Mouse (Mus musculus): ENCODE measurements around the gene Vdac2. TPM values are rescaled to one million over a fixed set of nuclear protein-coding genes. Genes with fewer than 3 reads are reported as not detected.

Gene Vdac2
- polyA plus RNA-seq, 3 experiments from 2014 or later: 242 to 259 (median 244) TPM

DNA sequence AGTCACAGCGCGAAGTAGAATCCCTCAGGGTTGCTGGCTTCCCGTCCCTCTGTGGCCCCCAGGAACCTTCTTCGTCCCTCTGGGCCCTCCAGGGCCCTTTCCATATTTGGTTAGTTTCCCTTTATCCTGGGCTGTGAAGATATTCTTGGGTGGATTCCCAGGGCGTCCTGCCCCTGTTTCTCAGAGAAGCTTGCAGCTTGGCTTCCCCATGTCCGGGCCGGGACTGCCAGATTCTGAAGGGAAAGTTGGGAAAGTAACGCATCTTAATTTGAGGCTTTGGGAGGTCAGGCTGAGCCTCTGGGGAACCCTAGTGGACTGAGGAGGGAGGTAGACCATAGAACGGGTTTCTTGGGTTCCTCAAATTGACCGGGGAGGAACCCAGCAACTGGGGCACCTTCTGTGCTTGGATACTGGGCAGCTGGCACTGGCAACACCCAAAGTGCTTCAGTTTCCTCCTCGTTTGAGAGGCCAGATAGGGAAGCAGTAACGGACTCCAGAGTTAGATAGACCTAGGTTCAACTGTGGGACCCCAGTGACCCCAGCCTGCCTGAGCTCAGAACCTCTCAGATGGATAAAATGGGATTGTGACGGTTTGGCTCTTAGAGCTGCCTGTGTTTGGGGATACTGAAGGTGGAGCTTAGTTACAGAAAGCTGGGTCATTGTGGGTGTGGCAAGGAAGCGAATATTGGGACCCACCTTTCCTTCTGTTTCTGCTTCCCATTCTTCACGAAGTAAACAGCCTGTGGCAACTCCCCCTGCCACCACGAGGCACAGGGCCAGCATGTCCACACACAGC is 27.2 kb downstream of the Vdac2 start:
- no peak for ATAC-seq

DNA sequence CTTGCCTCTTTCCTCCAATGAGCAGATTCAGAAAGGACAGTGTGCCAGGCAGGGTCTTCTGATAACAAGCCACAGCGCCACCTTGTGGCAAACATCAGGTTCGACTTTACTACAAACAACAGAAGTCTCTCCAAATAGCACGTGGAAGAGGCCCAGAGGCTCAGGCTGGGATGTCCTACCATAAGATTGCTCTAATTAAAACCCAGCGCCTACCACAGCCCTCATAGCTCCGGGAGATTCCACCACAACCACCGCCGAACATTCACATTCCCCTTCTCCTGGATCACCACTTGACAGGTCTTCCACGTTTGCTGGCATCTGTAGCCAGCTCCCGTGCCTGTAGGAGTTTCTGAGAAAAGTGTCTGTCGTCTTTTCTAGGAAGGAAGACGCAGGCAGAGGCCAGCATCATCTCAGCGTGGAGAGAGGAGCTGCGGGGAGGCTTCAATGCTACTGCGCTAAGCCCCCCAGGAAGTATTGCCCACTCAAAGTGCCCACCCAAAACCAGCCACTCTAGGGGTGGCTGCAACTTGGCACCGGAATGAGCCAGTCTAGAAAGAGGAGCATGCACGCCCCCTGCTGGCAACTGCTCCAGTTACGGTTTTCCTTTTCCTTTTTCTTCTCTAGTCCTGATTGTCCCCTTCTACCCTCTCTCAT is 28.5 kb downstream of the Vdac2 start:
- peak; percentile 71 for ATAC-seq

DNA sequence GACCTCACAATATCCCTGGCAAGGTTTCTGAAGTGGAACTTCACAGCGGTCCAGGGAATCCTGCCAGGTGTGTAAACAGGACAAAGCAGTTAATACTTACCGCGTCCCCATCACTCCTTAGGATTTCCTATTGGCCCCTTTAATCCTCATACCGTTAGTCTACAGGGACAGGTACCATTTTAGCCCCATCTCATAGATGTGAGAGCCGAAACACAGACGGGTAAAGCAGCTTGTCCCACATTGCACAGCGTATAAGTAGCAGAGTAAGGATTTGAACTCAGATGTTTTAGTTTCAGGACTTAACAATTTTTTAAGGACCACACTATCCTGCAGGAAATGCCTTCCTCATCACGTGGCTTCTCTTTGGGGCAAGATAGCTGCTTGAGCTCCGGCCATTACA is 29.2 kb downstream of the Vdac2 start:
- ATAC-seq: no peak

DNA sequence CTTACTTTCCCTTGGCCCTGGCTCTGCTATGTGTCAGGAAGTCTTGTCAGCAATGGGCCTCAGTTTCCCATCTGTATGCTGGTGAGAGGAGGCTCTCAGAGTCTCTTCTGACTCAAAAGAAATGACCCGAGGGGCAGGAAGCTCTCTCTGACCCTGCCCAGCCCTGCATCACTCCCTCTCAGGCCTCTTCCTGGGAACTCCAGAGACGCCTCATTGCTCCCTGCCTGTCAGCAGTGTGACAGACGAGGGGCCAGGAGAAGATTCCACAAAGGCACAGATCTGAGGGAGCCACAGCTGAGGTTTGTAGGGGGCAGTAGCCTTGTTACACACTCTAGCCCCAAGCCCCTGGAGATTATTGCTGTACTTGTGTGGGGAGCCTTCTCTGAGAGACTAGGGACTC is 30.9 kb downstream of the Vdac2 start:
- no peak for ATAC-seq

DNA sequence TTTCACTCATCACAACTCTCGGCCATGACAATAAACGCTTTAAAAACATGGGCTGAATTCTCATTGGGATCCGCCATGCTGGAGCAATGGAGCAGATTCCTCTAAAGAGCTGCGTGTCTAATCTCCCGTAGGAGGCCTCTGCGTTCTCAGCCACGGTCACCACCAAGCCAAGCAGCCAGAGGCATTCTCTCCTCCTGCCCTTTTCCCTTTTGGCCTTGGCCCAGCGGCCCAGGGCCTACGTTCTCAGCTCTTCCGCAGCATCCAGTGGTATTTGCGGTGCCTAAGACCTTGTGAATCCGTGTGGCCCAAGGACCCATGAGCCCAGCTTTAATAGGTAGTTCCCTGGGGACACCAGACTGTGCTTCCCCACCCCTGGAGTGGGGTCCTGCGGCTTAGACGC is 31.8 kb downstream of the Vdac2 start:
- ATAC-seq: no peak

DNA sequence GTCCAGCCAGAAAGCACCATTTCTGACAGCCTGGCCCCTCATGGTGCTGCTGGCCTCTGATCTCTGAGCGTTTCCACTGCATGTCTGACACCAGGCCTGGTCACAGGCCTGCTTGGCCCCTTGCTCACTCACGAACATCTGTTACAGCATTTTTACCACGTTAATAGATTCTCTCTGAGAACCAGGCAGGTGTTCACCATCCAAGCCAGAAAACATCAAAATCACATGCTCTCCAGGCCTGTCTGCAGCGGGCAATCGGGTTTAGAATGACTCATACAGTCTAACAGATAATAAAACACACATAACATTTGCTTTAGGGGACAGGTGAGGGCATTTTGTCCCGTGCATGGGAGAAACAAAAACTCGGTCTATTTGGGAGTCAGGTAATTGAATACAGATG is 41.3 kb downstream of the Vdac2 start:
- no peak for ATAC-seq

DNA sequence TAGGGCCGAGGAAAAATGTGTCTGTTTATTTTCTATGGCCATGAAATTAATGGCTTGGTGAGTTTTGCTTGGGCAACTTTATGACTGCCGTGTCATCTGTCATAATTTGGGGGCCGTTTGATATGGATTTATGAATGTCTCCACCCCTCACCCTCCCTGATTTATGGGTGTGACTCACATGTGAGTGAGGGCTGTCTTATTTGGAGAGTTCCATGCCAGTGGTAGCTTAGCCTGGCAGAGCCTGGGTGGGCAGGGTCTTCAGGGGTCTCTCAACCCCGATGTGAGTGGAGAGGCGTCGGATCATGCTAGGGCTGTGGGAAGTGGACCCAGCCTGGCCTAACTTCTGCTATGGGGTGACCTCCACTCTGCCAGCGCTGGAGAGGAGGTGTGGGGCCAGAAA is 41.8 kb downstream of the Vdac2 start:
- no peak for ATAC-seq

DNA sequence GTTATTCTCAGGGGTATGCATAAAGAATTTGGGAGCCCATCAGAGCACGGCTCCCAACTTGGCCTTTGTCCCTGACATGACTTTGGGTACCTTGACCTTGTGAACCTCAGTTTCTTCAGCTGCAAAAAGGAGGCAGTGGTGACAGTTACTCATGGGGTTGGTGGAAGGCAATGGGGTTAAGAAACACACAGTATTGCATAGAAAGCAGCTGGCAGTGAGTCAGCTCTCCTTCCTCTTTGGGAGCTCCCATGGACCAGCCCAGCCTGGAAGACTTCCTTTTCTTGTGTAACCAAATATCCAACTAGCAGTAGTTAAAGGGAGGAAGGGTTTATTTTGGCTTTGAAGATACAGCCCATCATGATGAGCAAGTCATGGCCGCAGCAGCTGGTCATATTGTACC is 65.4 kb downstream of the Vdac2 start:
- ATAC-seq: no peak

DNA sequence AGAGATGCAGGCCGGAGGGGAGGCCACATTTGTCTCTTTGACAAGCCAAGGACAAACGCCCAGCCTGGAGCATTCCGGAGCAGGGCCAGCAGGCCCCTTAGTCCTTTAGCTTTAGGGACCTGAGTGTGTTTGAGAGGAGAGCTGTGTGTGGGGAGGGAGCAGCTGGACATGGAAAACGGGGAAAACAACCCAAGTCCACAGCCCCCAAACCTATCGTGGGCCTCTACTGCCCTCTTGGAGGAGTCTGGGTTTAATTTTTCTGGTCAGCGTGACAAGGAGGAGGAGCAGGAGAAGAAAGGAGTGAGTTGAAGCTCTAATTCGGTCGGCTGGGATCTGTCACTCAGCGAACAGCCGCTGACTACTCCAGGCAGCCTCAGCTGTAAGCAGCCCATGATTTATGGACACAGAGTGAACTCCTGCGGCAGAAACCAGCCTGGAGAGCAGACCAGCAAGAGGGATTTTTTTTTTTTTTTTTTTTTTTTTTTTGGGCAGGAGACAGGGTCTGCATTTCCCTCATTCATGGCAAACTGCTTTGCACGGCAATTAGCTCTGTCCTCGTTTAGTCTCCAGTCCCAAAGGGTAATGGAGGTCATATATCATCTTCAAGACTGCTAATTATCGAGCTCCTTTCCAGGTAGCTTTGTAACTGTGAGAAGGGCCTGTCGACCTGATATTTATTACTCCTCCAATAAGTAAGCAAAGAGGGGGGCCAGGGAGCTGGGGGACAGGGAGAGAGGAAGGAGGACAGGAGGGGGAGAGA is 66.7 kb downstream of the Vdac2 start:
- ATAC-seq: no peak

DNA sequence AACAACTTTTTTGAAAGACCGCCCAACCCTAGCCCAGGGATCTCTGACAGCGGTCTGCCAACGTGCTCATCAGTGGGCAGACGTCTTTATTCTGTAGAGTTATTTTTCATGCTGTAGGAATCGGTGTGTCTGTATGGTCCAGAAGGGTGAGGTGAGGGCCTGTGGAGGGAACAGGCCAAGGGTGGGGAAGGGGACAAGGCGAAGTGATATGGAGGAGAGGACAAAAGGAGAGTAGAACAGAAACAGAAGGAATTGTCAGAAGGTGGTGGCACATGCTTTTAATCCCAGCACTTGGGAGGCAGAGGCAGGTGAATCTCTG is 67.3 kb downstream of the Vdac2 start:
- no peak for ATAC-seq

Other genes with a start within 250 kb of the Vdac2 start
- gene Dupd1, start 110.7 kb upstream of the Vdac2 start, polyA plus RNA-seq (2017; shearing (Covaris generic)): not detected
- gene Samd8, start 74.7 kb upstream of the Vdac2 start, polyA plus RNA-seq (2017; shearing (Covaris generic)): 1 to 10 TPM; 2.6 to 4.4 (median 3.7) TPM
- not detected for gene Dusp13, start 74.1 kb upstream of the Vdac2 start, polyA plus RNA-seq (2017; shearing (Covaris generic))
- 10 to 100 TPM; 15.0 to 21.0 (median 18.2) TPM for gene Comtd1, start 23.7 kb downstream of the Vdac2 start, polyA plus RNA-seq (2017; shearing (Covaris generic))
- gene Zfp503, start 164.4 kb downstream of the Vdac2 start, polyA plus RNA-seq (2017; shearing (Covaris generic)): not detected
- not detected for gene Lrmda, start 194.5 kb downstream of the Vdac2 start, polyA plus RNA-seq (2017; shearing (Covaris generic))